Mouse (Mus musculus) intestine, embryonic 14.5 days (tissue): Measurements from ENCODE around the gene Rnf207. TPM values are rescaled to one million over a fixed set of nuclear protein-coding genes. Genes with fewer than 3 reads are reported as not detected.

Source experiments
- ATAC-seq: fragments of 200-750 bp; cut with Nextera tagmentation; replicated peaks from 2 replicates; pipeline ENCODE4 v1.8.0; 2017; ENCODE audit warnings: low read depth, moderate number of reproducible peaks, moderate TSS enrichment, moderate library complexity; ENCODE audit not compliant: low FRiP score, low TSS enrichment
- DNase-seq: peaks from one replicate; pipeline ENCODE4 v3.0.0-alpha.2; 2018; ENCODE audit warnings: low spot score
- H3K27ac ChIP-seq: fragments of 300-500 bp; sonication (generic); 2 replicates; pipeline ENCODE4 v1.5.1; 2014; ENCODE audit warnings: low read depth, mild to moderate bottlenecking, control low read depth
- H3K27me3 ChIP-seq: fragments of 300-500 bp; sonication (generic); replicated peaks from 2 replicates; pipeline ENCODE4 v1.6.1; 2014; ENCODE audit warnings: low read length, control low read depth; ENCODE audit not compliant: control insufficient read depth, insufficient read depth
- H3K36me3 ChIP-seq: fragments of 300-500 bp; sonication (generic); 2 replicates; pipeline ENCODE4 v1.6.1; 2014; ENCODE audit warnings: low read length, control low read depth; ENCODE audit not compliant: control insufficient read depth, insufficient read depth
- H3K4me1 ChIP-seq: fragments of 300-500 bp; sonication (generic); replicated peaks from 2 replicates; pipeline ENCODE4 v1.6.1; 2014; ENCODE audit warnings: low read length, control low read depth, mixed read lengths; ENCODE audit not compliant: control insufficient read depth, insufficient read depth
- H3K4me2 ChIP-seq: fragments of 300-500 bp; sonication (generic); 2 replicates; pipeline ENCODE4 v1.6.1; 2014; ENCODE audit warnings: low read length
- H3K4me3 ChIP-seq: fragments of 300-500 bp; sonication (generic); 2 replicates; pipeline ENCODE4 v1.5.1; 2014; ENCODE audit warnings: low read depth, low read length, control low read depth, mixed read lengths
- H3K9ac ChIP-seq: fragments of 300-500 bp; sonication (generic); 2 replicates; pipeline ENCODE4 v1.6.1; 2014; ENCODE audit warnings: mild to moderate bottlenecking, low read length
- H3K9me3 ChIP-seq: fragments of 300-500 bp; sonication (generic); 2 replicates; pipeline ENCODE4 v1.6.1; 2016; ENCODE audit warnings: low read length, control low read depth; ENCODE audit not compliant: control insufficient read depth
- WGBS: fragments of 180-500 bp; shearing (Covaris S2); extraction: QIAGEN DNeasy Blood & Tissue Kit; methylation state at CpG from one replicate; pipeline ENCODE4 v1.1.7; 2014; 5-methylcytosine and 5-hydroxymethylcytosine counted together
- polyA plus RNA-seq: library from polyadenylated mRNA; unstranded; fragments of >200 nt; fragmentation: Nextera tagmentation; extraction: Ambion mirVana; gene quantifications from 2 replicates; pipeline ENCODE4 v1.2.1, GENCODE M21; 2014

The Rnf207 gene
- polyA plus RNA-seq: 1.7 and 1.8 TPM in 2 replicates

GRCm38 (mm10) chr4:152318517-152319234, at the start of gene Rnf207:
TSS of gene Rnf207 (minus strand) at chr4:152318993.
- Histone ChIP-seq H3K4me2 (peak within 1 kb of the TSS; percentile 31), H3K9me3 (no peaks in the 10 kb centered on the region), H3K4me1 (peaks cover 5% of the 10 kb centered on the region), H3K36me3 (no peaks in the 10 kb centered on the region), H3K27me3 (peaks cover 42% of the 10 kb centered on the region), H3K4me3 (no peak within 1 kb of the TSS), H3K27ac (no peak within 1 kb of the TSS), H3K9ac (no peak within 1 kb of the TSS)
- DNase-seq (peak; percentile 65), ATAC-seq (no peak)
- 6% methylated on average over 26 of the region's 26 CpGs for WGBS

GRCm38 (mm10) chr4:152365228-152365627, 46.4 kb upstream of the Rnf207 start:
- H3K9ac ChIP-seq: no peak overlapping the region
- H3K4me1 ChIP-seq: peaks cover 3% of the 10 kb centered on the region; the same call in 1 of the 2 replicates
- ATAC-seq (no peak), DNase-seq (no peak)
- H3K4me3 ChIP-seq: no peak overlapping the region
- WGBS: 71% methylated on average over 7 of the region's 7 CpGs
- H3K9me3 ChIP-seq: no peaks in the 10 kb centered on the region
- no peaks in the 10 kb centered on the region for H3K36me3 ChIP-seq
- no peak overlapping the region for H3K27ac ChIP-seq
- peaks cover 5% of the 10 kb centered on the region; the same call in 1 of the 2 replicates for H3K27me3 ChIP-seq
- no peak overlapping the region for H3K4me2 ChIP-seq

- ATAC-seq (no peak), DNase-seq (no peak)
- Histone ChIP-seq H3K36me3 (no peaks in the 10 kb centered on the region), H3K27ac (no peak overlapping the region), H3K4me2 (no peak overlapping the region), H3K9ac (no peak overlapping the region), H3K4me1 (peaks cover 3% of the 10 kb centered on the region; the same call in 1 of the 2 replicates), H3K27me3 (peaks cover 14% of the 10 kb centered on the region; the same call in 1 of the 2 replicates), H3K9me3 (no peaks in the 10 kb centered on the region), H3K4me3 (no peak overlapping the region)
- WGBS: 59% methylated on average over 9 of the region's 9 CpGs
Measured at GRCm38 (mm10) chr4:152362180-152362579, 43.4 kb upstream of the Rnf207 start.

- peaks cover 3% of the 10 kb centered on the region; the same call in 1 of the 2 replicates for H3K4me1 ChIP-seq
- no peaks in the 10 kb centered on the region for H3K36me3 ChIP-seq
- 0 out of 2 replicates have a peak overlapping the region, but pooled peaks have one; percentile 8 for H3K4me3 ChIP-seq
- 2% methylated on average over 23 of the region's 24 CpGs for WGBS
- peak; percentile 64; the same call in 1 of the 2 replicates for ATAC-seq
- H3K4me2 ChIP-seq: peak overlapping the region; percentile 42
- H3K9ac ChIP-seq: no peak overlapping the region
- no peak overlapping the region for H3K27ac ChIP-seq
- DNase-seq: peak; percentile 81
- no peaks in the 10 kb centered on the region for H3K9me3 ChIP-seq
- peaks cover 14% of the 10 kb centered on the region; the same call in 1 of the 2 replicates for H3K27me3 ChIP-seq
Measured at GRCm38 (mm10) chr4:152360855-152361254, 42.1 kb upstream of the Rnf207 start.

- no peak overlapping the region for H3K4me2 ChIP-seq
- 10% methylated on average over 10 of the region's 11 CpGs for WGBS
- no peak overlapping the region for H3K4me3 ChIP-seq
- DNase-seq (no peak), ATAC-seq (no peak)
- no peaks in the 10 kb centered on the region for H3K9me3 ChIP-seq
- H3K27me3 ChIP-seq: peaks cover 14% of the 10 kb centered on the region; the same call in 1 of the 2 replicates
- peaks cover 3% of the 10 kb centered on the region; the same call in 1 of the 2 replicates for H3K4me1 ChIP-seq
- no peak overlapping the region for H3K9ac ChIP-seq
- H3K27ac ChIP-seq: no peak overlapping the region
- no peaks in the 10 kb centered on the region for H3K36me3 ChIP-seq
Measured at GRCm38 (mm10) chr4:152359700-152360099, 40.9 kb upstream of the Rnf207 start.

GRCm38 (mm10) chr4:152355672-152356071, 36.9 kb upstream of the Rnf207 start:
- H3K9me3 ChIP-seq: no peaks in the 10 kb centered on the region
- H3K9ac ChIP-seq: no peak overlapping the region
- 76% methylated on average over 7 of the region's 7 CpGs for WGBS
- peaks cover 16% of the 10 kb centered on the region; the same call in 1 of the 2 replicates for H3K27me3 ChIP-seq
- H3K4me3 ChIP-seq: no peak overlapping the region
- no peak overlapping the region for H3K27ac ChIP-seq
- DNase-seq: no peak
- H3K4me1 ChIP-seq: peaks cover 9% of the 10 kb centered on the region
- ATAC-seq: no peak
- no peaks in the 10 kb centered on the region for H3K36me3 ChIP-seq
- no peak overlapping the region for H3K4me2 ChIP-seq

- Histone ChIP-seq H3K36me3 (no peaks in the 10 kb centered on the region), H3K9ac (no peak overlapping the region), H3K9me3 (no peaks in the 10 kb centered on the region), H3K4me2 (no peak overlapping the region), H3K27ac (no peak overlapping the region), H3K4me1 (peaks cover 14% of the 10 kb centered on the region), H3K4me3 (no peak overlapping the region), H3K27me3 (peaks cover 12% of the 10 kb centered on the region; the same call in 1 of the 2 replicates)
- WGBS: 75% methylated on average over 14 of the region's 14 CpGs
- no peak for DNase-seq
- ATAC-seq: no peak
Measured at GRCm38 (mm10) chr4:152353886-152354637, 35.3 kb upstream of the Rnf207 start.

- Histone ChIP-seq H3K9me3 (no peaks in the 10 kb centered on the region), H3K27ac (no peak overlapping the region), H3K9ac (no peak overlapping the region), H3K4me1 (peaks cover 14% of the 10 kb centered on the region), H3K4me2 (no peak overlapping the region), H3K36me3 (no peaks in the 10 kb centered on the region), H3K4me3 (no peak overlapping the region), H3K27me3 (peaks cover 15% of the 10 kb centered on the region; the same call in 1 of the 2 replicates)
- ATAC-seq (peak; percentile 48), DNase-seq (peak; percentile 73)
- 11% methylated on average over 14 of the region's 14 CpGs for WGBS
Measured at GRCm38 (mm10) chr4:152351422-152352305, 32.9 kb upstream of the Rnf207 start.
